Mouse (Mus musculus) neutrophil, adult 65 days (primary cell): Measurements from ENCODE around the gene Jak3. TPM values are rescaled to one million over a fixed set of nuclear protein-coding genes. Genes with fewer than 3 reads are reported as not detected.

ENCODE experiments used
- total RNA-seq: library from RNA; stranded (reverse); gene quantifications from 2 replicates; pipeline ENCODE4 v1.2.4, GENCODE M21; 2023

Gene Jak3
- 13.1 and 17.7 TPM in 2 replicates for total RNA-seq

GRCm38 (mm10) chr8:71676020-71676741, at the start of gene Jak3:
TSS of gene Jak3 (plus strand) at chr8:71676296.

GRCm38 (mm10) chr8:71671549-71671965, 4.5 kb upstream of the Jak3 start, which contains the start of gene Unc13a:
TSS of gene Unc13a (minus strand) at chr8:71671757.

GRCm38 (mm10) chr8:71689028-71689427, 12.9 kb downstream of the Jak3 start, which contains the start of gene Insl3:
TSS of gene Insl3 (plus strand) at chr8:71689214.

GRCm38 (mm10) chr8:71701414-71702086, 25.5 kb downstream of the Jak3 start, which contains the start of gene B3gnt3:
TSS of gene B3gnt3 (minus strand) at chr8:71701789.

GRCm38 (mm10) chr8:71725122-71725924, 49.2 kb downstream of the Jak3 start, which contains the start of gene Fcho1:
TSS of gene Fcho1 (minus strand) at chr8:71725716.

Other genes starting within 250 kb of the Jak3 start
- 3.6 and 5.1 TPM in 2 replicates for gene Abhd8, start 212.6 kb upstream of the Jak3 start, total RNA-seq
- gene Mrpl34, start 211.3 kb upstream of the Jak3 start, total RNA-seq, result 17.4 and 18.6 TPM in 2 replicates
- gene Dda1, start 207.1 kb upstream of the Jak3 start, total RNA-seq, result 70.0 and 77.1 TPM in 2 replicates
- gene Ano8, start 190.3 kb upstream of the Jak3 start, total RNA-seq, result 3.0 and 3.9 TPM in 2 replicates
- gene Gtpbp3, start 188.2 kb upstream of the Jak3 start, total RNA-seq, result 7.4 and 8.6 TPM in 2 replicates
- 0.47 TPM in 1 of 2 replicates, not detected in the other for gene Plvap, start 164.5 kb upstream of the Jak3 start, total RNA-seq
- gene Ccdc194, start 150.6 kb upstream of the Jak3 start, total RNA-seq, result not detected in 2 replicates
- gene Bst2, start 138.8 kb upstream of the Jak3 start, total RNA-seq, result 10.9 and 16.2 TPM in 2 replicates
- gene Mvb12a, start 133.4 kb upstream of the Jak3 start, total RNA-seq, result 27.6 and 31.6 TPM in 2 replicates
- 0.32 TPM in 1 of 2 replicates, not detected in the other for gene Tmem221, start 117.4 kb upstream of the Jak3 start, total RNA-seq
- not detected in 2 replicates for gene Nxnl1, start 109.7 kb upstream of the Jak3 start, total RNA-seq
- 0.92 and 1.0 TPM in 2 replicates for gene Slc27a1, start 107.4 kb upstream of the Jak3 start, total RNA-seq
- 74.4 and 81.6 TPM in 2 replicates for gene Pgls, start 84.1 kb upstream of the Jak3 start, total RNA-seq
- gene Fam129c, start 78.6 kb upstream of the Jak3 start, total RNA-seq, result 5.7 and 14.9 TPM in 2 replicates
- 41.4 and 44.9 TPM in 2 replicates for gene Colgalt1, start 65.3 kb upstream of the Jak3 start, total RNA-seq
- 0.05 TPM in 1 of 2 replicates, not detected in the other for gene Unc13a, start 4.5 kb upstream of the Jak3 start, total RNA-seq
- 4.4 and 7.4 TPM in 2 replicates for gene Insl3, start 12.9 kb downstream of the Jak3 start, total RNA-seq
- 0.16 TPM in 1 of 2 replicates, not detected in the other for gene B3gnt3, start 25.5 kb downstream of the Jak3 start, total RNA-seq
- 35.1 and 36.3 TPM in 2 replicates for gene Fcho1, start 49.4 kb downstream of the Jak3 start, total RNA-seq
- 3.0 and 3.1 TPM in 2 replicates for gene Zfp709, start 205.7 kb downstream of the Jak3 start, total RNA-seq
- 0.93 and 1.8 TPM in 2 replicates for gene Zfp882, start 232.3 kb downstream of the Jak3 start, total RNA-seq
- 5.9 and 8.3 TPM in 2 replicates for gene Zfp617, start 232.3 kb downstream of the Jak3 start, total RNA-seq